Mouse (Mus musculus): ENCODE measurements around the gene Zfp423. TPM values are rescaled to one million over a fixed set of nuclear protein-coding genes. Genes with fewer than 3 reads are reported as not detected.
A peak's percentile ranks its signal among the peaks of the same experiment; 100 is the strongest.

Gene Zfp423
- polyA plus RNA-seq, 1 experiment from 2014 or later, result 36.5 TPM

GRCm38 (mm10) chr8:87794639-87795038 lies 164.8 kb downstream of the Zfp423 start:
- Histone ChIP-seq H3K4me2 (replicated peaks) (no peak overlapping the region), H3K9me3 (no peaks in the 10 kb centered on the region), H3K4me1 (peaks cover 13% of the 10 kb centered on the region), H3K4me3 (no peak overlapping the region), H3K27me3 (no peaks in the 10 kb centered on the region), H3K27ac (no peak overlapping the region; the same call in 1 of the 2 replicates), H3K36me3 (no peaks in the 10 kb centered on the region), H3K9ac (no peak overlapping the region)
- 54% methylated on average over 10 of the region's 10 CpGs for WGBS
- ATAC-seq (ENCODE audit: insufficient number of reproducible peaks, insufficient read depth, low FRiP score, low TSS enrichment), result no peak

DNA sequence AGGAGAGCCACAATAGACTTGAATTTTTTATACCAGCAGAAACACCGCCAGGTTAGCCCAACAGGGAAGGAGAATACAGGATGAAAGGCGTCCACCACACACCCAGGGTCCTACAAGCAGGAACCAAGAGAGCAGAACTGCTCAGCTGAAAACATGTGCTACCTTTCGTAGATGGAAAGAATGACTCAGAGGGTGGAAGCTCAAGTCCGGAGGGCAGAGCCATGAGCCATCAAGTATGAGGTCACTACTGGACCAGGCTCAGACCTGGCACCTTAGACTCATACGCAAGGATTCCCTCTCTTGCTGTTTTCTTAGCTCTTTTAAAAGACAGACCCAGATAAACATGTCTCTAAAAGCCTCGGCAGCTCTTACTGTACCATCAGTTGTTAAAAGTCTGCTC lies 168.3 kb downstream of the Zfp423 start:
- Histone ChIP-seq H3K4me1 (peaks cover 13% of the 10 kb centered on the region), H3K9ac (no peak overlapping the region), H3K9me3 (no peaks in the 10 kb centered on the region), H3K4me2 (replicated peaks) (no peak overlapping the region), H3K36me3 (no peaks in the 10 kb centered on the region), H3K27me3 (no peaks in the 10 kb centered on the region), H3K4me3 (no peak overlapping the region), H3K27ac (no peak overlapping the region)
- 87% methylated on average over 6 of the region's 6 CpGs for WGBS
- ATAC-seq (ENCODE audit: insufficient number of reproducible peaks, insufficient read depth, low FRiP score, low TSS enrichment), result no peak

GRCm38 (mm10) chr8:87784641-87785439 lies 174.6 kb downstream of the Zfp423 start:
- Histone ChIP-seq H3K27ac (peak overlapping the region; percentile 73), H3K36me3 (peaks cover 35% of the 10 kb centered on the region), H3K9ac (no peak overlapping the region), H3K9me3 (no peaks in the 10 kb centered on the region), H3K4me1 (peaks cover 32% of the 10 kb centered on the region), H3K4me2 (replicated peaks) (peak overlapping the region; percentile 28), H3K27me3 (no peaks in the 10 kb centered on the region), H3K4me3 (no peak overlapping the region)
- WGBS, result 54% methylated on average over 13 of the region's 13 CpGs
- ATAC-seq (ENCODE audit: insufficient number of reproducible peaks, insufficient read depth, low FRiP score, low TSS enrichment), result 0 out of 2 replicates have a peak, but pooled peaks have one; percentile 17

DNA sequence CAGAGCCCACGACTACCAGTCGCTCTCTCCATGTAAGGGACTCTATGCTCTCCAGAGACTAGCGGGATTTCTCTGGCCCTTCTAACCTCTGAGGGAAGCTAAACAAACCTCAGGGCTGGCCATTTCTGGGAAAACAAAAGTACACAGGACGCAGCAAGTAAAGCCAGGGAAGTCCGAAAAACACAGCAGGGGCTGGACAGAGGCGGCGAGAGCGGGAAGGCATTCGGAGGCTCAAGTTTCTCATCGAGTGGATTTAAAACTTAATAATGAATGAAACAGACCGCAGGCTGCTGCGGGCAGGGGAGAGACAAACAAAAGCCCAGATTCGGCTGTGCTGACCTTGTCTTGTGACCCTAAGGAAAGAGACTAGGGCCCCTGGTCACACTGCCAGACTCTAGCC lies 175.2 kb downstream of the Zfp423 start:
- H3K27ac ChIP-seq, result peak overlapping the region; percentile 73
- WGBS, result 4% methylated on average over 13 of the region's 13 CpGs
- peaks cover 38% of the 10 kb centered on the region for H3K36me3 ChIP-seq
- no peaks in the 10 kb centered on the region for H3K9me3 ChIP-seq
- H3K4me2 ChIP-seq (replicated peaks), result peak overlapping the region; percentile 28
- no peaks in the 10 kb centered on the region for H3K27me3 ChIP-seq
- H3K9ac ChIP-seq, result 0 out of 2 replicates have a peak overlapping the region, but pooled peaks have one; percentile 1
- no peak overlapping the region for H3K4me3 ChIP-seq
- peaks cover 32% of the 10 kb centered on the region for H3K4me1 ChIP-seq
- no peak for ATAC-seq (ENCODE audit: insufficient number of reproducible peaks, insufficient read depth, low FRiP score, low TSS enrichment)

- Histone ChIP-seq H3K4me1 (peaks cover 35% of the 10 kb centered on the region), H3K9me3 (no peaks in the 10 kb centered on the region), H3K36me3 (peaks cover 46% of the 10 kb centered on the region), H3K27ac (peak overlapping the region; percentile 73; the same call in 1 of the 2 replicates), H3K4me2 (replicated peaks) (no peak overlapping the region), H3K27me3 (no peaks in the 10 kb centered on the region), H3K9ac (peak overlapping the region; percentile 13; the same call in 1 of the 2 replicates), H3K4me3 (no peak overlapping the region)
- no peak for ATAC-seq (ENCODE audit: insufficient number of reproducible peaks, insufficient read depth, low FRiP score, low TSS enrichment)
- 69% methylated on average over 15 of the region's 15 CpGs for WGBS
These were observed 176.2 kb downstream of the Zfp423 start for GRCm38 (mm10) chr8:87783198-87783597.

- Histone ChIP-seq H3K9ac (no peak overlapping the region), H3K36me3 (peaks cover 53% of the 10 kb centered on the region), H3K27me3 (no peaks in the 10 kb centered on the region), H3K4me3 (no peak overlapping the region), H3K4me2 (replicated peaks) (no peak overlapping the region), H3K9me3 (no peaks in the 10 kb centered on the region), H3K4me1 (peaks cover 13% of the 10 kb centered on the region), H3K27ac (no peak overlapping the region)
- WGBS, result 60% methylated on average over 8 of the region's 8 CpGs
- no peak for ATAC-seq (ENCODE audit: insufficient number of reproducible peaks, insufficient read depth, low FRiP score, low TSS enrichment)
These were observed 181.8 kb downstream of the Zfp423 start for GRCm38 (mm10) chr8:87777586-87777985.

DNA sequence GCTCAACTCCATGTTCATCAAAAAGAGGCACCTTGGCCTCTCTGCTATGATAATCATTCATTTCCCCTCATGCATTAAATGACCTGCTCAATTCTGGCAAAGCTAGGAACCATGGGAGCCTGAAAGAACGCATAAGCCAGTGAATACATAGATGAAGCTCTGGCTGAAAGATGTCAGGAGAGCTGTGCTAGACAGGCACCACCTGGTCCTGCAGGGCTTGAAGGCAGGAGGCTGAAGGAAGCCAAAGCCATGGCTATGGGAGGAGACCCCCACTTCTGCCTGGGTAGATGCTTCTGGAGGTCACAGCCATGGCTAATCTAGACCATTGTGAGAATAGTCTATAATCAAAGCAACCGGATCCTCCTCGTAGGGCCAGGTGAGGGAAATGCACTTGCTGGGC lies 183.5 kb downstream of the Zfp423 start:
- no peak overlapping the region for H3K4me3 ChIP-seq
- peaks cover 48% of the 10 kb centered on the region for H3K36me3 ChIP-seq
- 90% methylated on average over 3 of the region's 3 CpGs for WGBS

GRCm38 (mm10) chr8:87774966-87775365 lies 184.4 kb downstream of the Zfp423 start:
- Histone ChIP-seq H3K4me1 (peaks cover 13% of the 10 kb centered on the region), H3K4me3 (no peak overlapping the region), H3K27me3 (no peaks in the 10 kb centered on the region), H3K36me3 (peaks cover 40% of the 10 kb centered on the region), H3K27ac (no peak overlapping the region), H3K4me2 (replicated peaks) (no peak overlapping the region), H3K9me3 (no peaks in the 10 kb centered on the region), H3K9ac (no peak overlapping the region)
- ATAC-seq (ENCODE audit: insufficient number of reproducible peaks, insufficient read depth, low FRiP score, low TSS enrichment), result no peak
- 83% methylated on average over 2 of the region's 2 CpGs for WGBS

More for the DNA sequence above, 183.5 kb downstream of the Zfp423 start:
- H3K27me3 ChIP-seq, result no peaks in the 10 kb centered on the region
- H3K27ac ChIP-seq, result no peak overlapping the region
- ATAC-seq (ENCODE audit: insufficient number of reproducible peaks, insufficient read depth, low FRiP score, low TSS enrichment), result no peak
- peaks cover 13% of the 10 kb centered on the region for H3K4me1 ChIP-seq
- H3K4me2 ChIP-seq (replicated peaks), result no peak overlapping the region
- H3K9me3 ChIP-seq, result no peaks in the 10 kb centered on the region
- no peak overlapping the region for H3K9ac ChIP-seq

DNA sequence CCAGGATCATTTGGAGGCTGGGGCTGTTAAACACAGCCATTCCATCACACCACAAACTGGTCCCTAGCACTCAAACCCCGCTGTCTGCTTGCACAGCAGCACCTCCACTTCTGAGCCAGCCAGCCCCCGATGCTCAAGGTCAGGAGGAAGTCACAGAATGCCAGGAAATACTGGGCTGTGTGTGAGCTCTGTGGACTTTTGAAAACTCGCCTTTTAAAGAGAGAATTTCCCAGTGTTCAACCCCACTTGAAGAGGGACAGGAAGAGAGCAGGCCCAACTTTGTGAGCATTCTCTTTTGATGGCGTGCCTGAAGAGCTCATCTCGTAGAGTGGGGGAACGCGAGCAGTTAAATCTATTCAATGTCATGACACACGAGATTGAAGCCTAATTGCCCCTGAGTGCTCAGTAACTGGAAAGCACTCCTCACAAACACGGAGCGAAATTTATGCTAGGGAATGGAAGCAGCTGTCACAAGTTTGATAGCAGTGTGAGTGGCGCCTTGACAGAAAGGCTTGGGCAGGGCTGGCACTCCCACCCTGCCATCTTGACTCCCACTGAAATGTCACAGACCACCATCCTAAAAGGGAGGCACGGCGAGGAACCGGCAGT lies 186.4 kb downstream of the Zfp423 start:
- no peak overlapping the region for H3K27ac ChIP-seq
- H3K36me3 ChIP-seq, result peaks cover 28% of the 10 kb centered on the region
- no peaks in the 10 kb centered on the region for H3K9me3 ChIP-seq
- 76% methylated on average over 14 of the region's 14 CpGs for WGBS
- no peak overlapping the region for H3K4me3 ChIP-seq
- H3K9ac ChIP-seq, result no peak overlapping the region
- no peaks in the 10 kb centered on the region for H3K27me3 ChIP-seq
- peaks cover 9% of the 10 kb centered on the region for H3K4me1 ChIP-seq
- H3K4me2 ChIP-seq (replicated peaks), result no peak overlapping the region
- ATAC-seq (ENCODE audit: insufficient number of reproducible peaks, insufficient read depth, low FRiP score, low TSS enrichment), result no peak

DNA sequence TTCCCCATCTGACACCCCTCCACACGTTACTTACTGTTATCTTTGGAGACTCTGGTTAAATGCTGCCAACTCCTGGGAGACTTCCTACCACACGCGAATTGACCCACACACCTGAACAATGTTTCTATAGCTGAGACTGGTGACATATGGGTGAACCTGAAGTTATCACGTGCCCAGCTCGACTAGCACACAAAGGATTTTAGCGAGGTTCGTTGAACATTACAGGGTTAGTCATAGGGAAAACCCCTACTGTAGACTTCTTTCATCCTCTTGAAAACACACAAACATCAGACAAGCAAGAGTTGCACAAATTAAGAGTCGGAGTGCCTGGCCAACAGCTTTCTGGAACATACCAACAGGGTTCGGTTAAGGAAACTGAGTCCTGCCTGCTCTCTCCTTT lies 191.5 kb downstream of the Zfp423 start:
- Histone ChIP-seq H3K36me3 (peaks cover 16% of the 10 kb centered on the region), H3K27ac (no peak overlapping the region)
- WGBS, result 92% methylated on average over 9 of the region's 9 CpGs

GRCm38 (mm10) chr8:87765276-87765675 lies 194.1 kb downstream of the Zfp423 start:
- no peak for ATAC-seq (ENCODE audit: insufficient number of reproducible peaks, insufficient read depth, low FRiP score, low TSS enrichment)
- H3K4me2 ChIP-seq (replicated peaks), result no peak overlapping the region
- no peak overlapping the region for H3K9ac ChIP-seq
- no peaks in the 10 kb centered on the region for H3K36me3 ChIP-seq
- H3K9me3 ChIP-seq, result no peaks in the 10 kb centered on the region
- H3K27ac ChIP-seq, result no peak overlapping the region
- no peaks in the 10 kb centered on the region for H3K4me1 ChIP-seq
- H3K4me3 ChIP-seq, result no peak overlapping the region
- H3K27me3 ChIP-seq, result no peaks in the 10 kb centered on the region
- WGBS, result 76% methylated on average over 3 of the region's 3 CpGs

More for the DNA sequence above, 191.5 kb downstream of the Zfp423 start:
- no peak for ATAC-seq (ENCODE audit: insufficient number of reproducible peaks, insufficient read depth, low FRiP score, low TSS enrichment)
- Histone ChIP-seq H3K4me1 (no peaks in the 10 kb centered on the region), H3K4me3 (no peak overlapping the region), H3K9me3 (no peaks in the 10 kb centered on the region), H3K9ac (no peak overlapping the region), H3K27me3 (no peaks in the 10 kb centered on the region), H3K4me2 (replicated peaks) (no peak overlapping the region)

- H3K4me3 ChIP-seq, result no peak overlapping the region
These were observed 200.6 kb downstream of the Zfp423 start for GRCm38 (mm10) chr8:87758750-87759149.

More at GRCm38 (mm10) chr8:87758750-87759149, 200.6 kb downstream of the Zfp423 start:
- 68% methylated on average over 8 of the region's 8 CpGs for WGBS
- Histone ChIP-seq H3K36me3 (no peaks in the 10 kb centered on the region), H3K9me3 (no peaks in the 10 kb centered on the region), H3K4me2 (replicated peaks) (no peak overlapping the region), H3K27ac (no peak overlapping the region), H3K4me1 (peaks cover 4% of the 10 kb centered on the region; the same call in 1 of the 2 replicates), H3K27me3 (no peaks in the 10 kb centered on the region), H3K9ac (no peak overlapping the region)
- no peak for ATAC-seq (ENCODE audit: insufficient number of reproducible peaks, insufficient read depth, low FRiP score, low TSS enrichment)

Data from embryonic facial prominence, embryonic 12.5 days (tissue).